Mouse (Mus musculus) embryonic facial prominence, embryonic 11.5 days (tissue): Measurements from ENCODE around the gene Lsamp. TPM values are rescaled to one million over a fixed set of nuclear protein-coding genes. Genes with fewer than 3 reads are reported as not detected.

Source experiments
- ATAC-seq: fragments of 200-750 bp; cut with Nextera tagmentation; replicated peaks from 2 replicates; pipeline ENCODE4 v1.8.0; 2017; ENCODE audit warnings: low read depth; ENCODE audit not compliant: insufficient number of reproducible peaks, low FRiP score, low TSS enrichment
- DNase-seq: peaks from one replicate; pipeline ENCODE4 v3.0.0-alpha.2; 2015; ENCODE audit warnings: low spot score
- H3K27ac ChIP-seq: fragments of 300-500 bp; sonication (generic); replicated peaks from 2 replicates; pipeline ENCODE4 v1.5.1; 2014; ENCODE audit warnings: mild to moderate bottlenecking, low read depth, low read length, control low read depth
- H3K27me3 ChIP-seq: fragments of 300-500 bp; sonication (generic); 2 replicates; pipeline ENCODE4 v1.6.1; 2014; ENCODE audit warnings: mild to moderate bottlenecking, low read length, moderate library complexity, mixed read lengths; ENCODE audit not compliant: control insufficient read depth, insufficient read depth
- H3K36me3 ChIP-seq: fragments of 300-500 bp; sonication (generic); replicated peaks from 2 replicates; pipeline ENCODE4 v1.6.1; 2014; ENCODE audit warnings: low read depth, mild to moderate bottlenecking, low read length, moderate library complexity, mixed read lengths; ENCODE audit not compliant: control insufficient read depth, insufficient read depth
- H3K4me1 ChIP-seq: fragments of 300-500 bp; sonication (generic); 2 replicates; pipeline ENCODE4 v1.6.1; 2014; ENCODE audit warnings: low read length, mixed read lengths; ENCODE audit not compliant: control insufficient read depth, insufficient read depth
- H3K4me2 ChIP-seq: fragments of 300-500 bp; sonication (generic); 2 replicates; pipeline ENCODE4 v1.6.1; 2014; ENCODE audit warnings: low read depth, mild to moderate bottlenecking, control low read depth, low read length, moderate library complexity
- H3K4me3 ChIP-seq: fragments of 300-500 bp; sonication (generic); 2 replicates; pipeline ENCODE4 v1.5.1; 2014; ENCODE audit warnings: low read depth, low read length, control low read depth
- H3K9ac ChIP-seq: fragments of 300-500 bp; sonication (generic); replicated peaks from 2 replicates; pipeline ENCODE4 v1.6.1; 2014; ENCODE audit warnings: mild to moderate bottlenecking, control low read depth, low read length
- H3K9me3 ChIP-seq: fragments of 300-500 bp; sonication (generic); replicated peaks from 2 replicates; pipeline ENCODE4 v1.6.1; 2016; ENCODE audit warnings: mild to moderate bottlenecking, low read length, inconsistent platforms, mixed read lengths; ENCODE audit not compliant: control insufficient read depth
- WGBS: fragments of 180-500 bp; shearing (Covaris S2); extraction: QIAGEN DNeasy Blood & Tissue Kit; methylation state at CpG from one replicate; pipeline ENCODE4 v1.1.7; 2014; 5-methylcytosine and 5-hydroxymethylcytosine counted together
- polyA plus RNA-seq: library from polyadenylated mRNA; unstranded; fragments of >200 nt; fragmentation: Nextera tagmentation; extraction: Ambion mirVana; gene quantifications from 2 replicates; pipeline ENCODE4 v1.2.1, GENCODE M21; 2014

The Lsamp gene
- polyA plus RNA-seq, 1 experiment from 2014 or later: 5.7 TPM

DNA sequence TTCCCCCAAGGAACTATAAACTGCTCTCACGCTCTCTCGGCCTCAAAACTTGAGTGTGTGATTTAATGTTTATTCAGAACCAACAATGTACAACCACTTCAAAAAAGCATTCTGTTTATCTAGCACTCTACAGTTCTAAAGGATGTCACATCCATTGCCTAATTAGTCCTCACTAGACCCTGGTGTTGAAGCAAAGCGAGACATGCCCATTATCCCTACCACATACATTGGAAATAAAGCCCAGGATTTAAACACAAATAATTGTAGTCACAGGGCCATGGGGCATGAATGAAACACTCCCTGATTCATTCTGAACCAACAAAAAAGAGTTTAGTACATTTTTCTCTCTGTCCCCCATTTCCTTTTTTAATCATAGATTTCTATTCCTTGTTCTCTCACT, 1567.0 kb downstream of the Lsamp start:
- H3K36me3 ChIP-seq: no peaks in the 10 kb centered on the region
- H3K27me3 ChIP-seq: no peaks in the 10 kb centered on the region
- no peaks in the 10 kb centered on the region for H3K9me3 ChIP-seq
- no peak overlapping the region for H3K4me3 ChIP-seq
- 72% methylated on average over 3 of the region's 3 CpGs for WGBS
- ATAC-seq (no peak), DNase-seq (no peak)
- H3K9ac ChIP-seq: no peak overlapping the region
- no peak overlapping the region for H3K4me2 ChIP-seq
- H3K4me1 ChIP-seq: no peaks in the 10 kb centered on the region
- H3K27ac ChIP-seq: no peak overlapping the region

DNA sequence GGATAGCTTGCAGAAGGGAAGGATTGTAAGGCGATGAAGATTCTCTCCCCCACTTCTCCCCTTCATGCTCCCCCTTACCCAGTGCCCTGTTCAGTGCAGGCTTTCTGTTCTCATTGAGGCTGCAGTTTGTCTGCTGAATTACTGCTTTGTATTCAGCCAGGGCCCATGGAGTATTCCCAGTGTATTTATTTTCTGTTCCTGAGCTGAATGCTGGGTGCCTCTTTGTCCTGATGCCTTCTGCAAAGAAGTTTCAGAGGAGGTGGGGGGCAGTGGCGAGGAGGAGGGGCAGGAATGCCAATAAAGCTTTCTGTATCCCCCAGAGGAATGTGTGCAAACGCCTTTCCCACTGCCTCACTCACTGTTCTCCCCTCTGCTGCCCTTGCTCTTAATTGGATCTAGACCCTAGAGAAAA, 1567.7 kb downstream of the Lsamp start:
- Histone ChIP-seq H3K27ac (no peak overlapping the region), H3K27me3 (no peaks in the 10 kb centered on the region), H3K4me2 (no peak overlapping the region), H3K4me1 (no peaks in the 10 kb centered on the region), H3K4me3 (no peak overlapping the region), H3K9ac (no peak overlapping the region), H3K9me3 (no peaks in the 10 kb centered on the region), H3K36me3 (no peaks in the 10 kb centered on the region)
- 13% methylated on average over 3 of the region's 3 CpGs for WGBS
- peak; percentile 89 for ATAC-seq
- DNase-seq: peak; percentile 51

DNA sequence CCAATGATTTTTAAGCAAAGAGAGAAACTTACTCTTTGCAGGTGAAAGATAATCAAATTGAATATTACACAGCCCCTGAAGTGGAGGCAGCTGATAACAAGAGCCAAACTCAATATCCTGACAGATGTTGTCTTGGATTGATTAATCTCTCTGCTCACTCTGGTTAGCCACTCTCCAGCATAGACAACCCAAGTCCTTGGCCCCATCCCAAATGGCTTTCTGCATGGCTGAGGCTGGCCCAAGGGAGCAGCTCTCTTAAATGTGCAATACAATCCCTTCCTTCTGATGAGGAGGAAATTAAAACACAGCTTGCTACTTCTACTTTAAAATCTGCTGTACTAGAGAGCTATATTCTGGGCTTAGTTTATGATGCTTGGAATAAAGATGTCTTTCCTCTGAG, 1572.9 kb downstream of the Lsamp start:
- DNase-seq: no peak
- Histone ChIP-seq H3K27me3 (no peaks in the 10 kb centered on the region), H3K4me2 (no peak overlapping the region), H3K9me3 (no peaks in the 10 kb centered on the region), H3K27ac (no peak overlapping the region), H3K9ac (no peak overlapping the region), H3K4me1 (no peaks in the 10 kb centered on the region), H3K36me3 (no peaks in the 10 kb centered on the region), H3K4me3 (no peak overlapping the region)
- ATAC-seq: no peak

DNA sequence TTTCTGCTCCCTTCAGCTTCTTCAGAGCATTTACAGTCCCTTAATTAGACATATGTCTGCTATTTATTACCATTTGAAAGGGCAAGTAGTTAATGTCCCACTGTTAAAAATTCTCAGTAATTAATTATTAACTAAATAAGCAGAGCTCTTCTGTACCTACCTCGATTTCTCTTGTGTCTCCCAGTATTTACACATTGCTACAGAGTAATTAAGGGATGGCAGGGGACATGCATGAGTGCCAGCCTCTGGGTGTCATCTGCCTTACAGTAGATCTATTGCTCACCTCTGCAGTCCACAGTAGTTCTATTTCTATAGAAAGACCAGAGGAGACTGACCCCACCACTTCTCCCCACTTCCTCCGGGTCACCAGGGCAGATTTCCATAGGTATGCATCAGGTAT, 1581.1 kb downstream of the Lsamp start:
- 72% methylated on average over 2 of the region's 2 CpGs for WGBS
- H3K9ac ChIP-seq: no peak overlapping the region
- no peak overlapping the region for H3K27ac ChIP-seq
- H3K4me1 ChIP-seq: no peaks in the 10 kb centered on the region
- no peak overlapping the region for H3K4me2 ChIP-seq
- no peaks in the 10 kb centered on the region for H3K36me3 ChIP-seq
- DNase-seq (no peak), ATAC-seq (no peak)
- no peaks in the 10 kb centered on the region for H3K9me3 ChIP-seq
- H3K27me3 ChIP-seq: no peaks in the 10 kb centered on the region
- no peak overlapping the region for H3K4me3 ChIP-seq

DNA sequence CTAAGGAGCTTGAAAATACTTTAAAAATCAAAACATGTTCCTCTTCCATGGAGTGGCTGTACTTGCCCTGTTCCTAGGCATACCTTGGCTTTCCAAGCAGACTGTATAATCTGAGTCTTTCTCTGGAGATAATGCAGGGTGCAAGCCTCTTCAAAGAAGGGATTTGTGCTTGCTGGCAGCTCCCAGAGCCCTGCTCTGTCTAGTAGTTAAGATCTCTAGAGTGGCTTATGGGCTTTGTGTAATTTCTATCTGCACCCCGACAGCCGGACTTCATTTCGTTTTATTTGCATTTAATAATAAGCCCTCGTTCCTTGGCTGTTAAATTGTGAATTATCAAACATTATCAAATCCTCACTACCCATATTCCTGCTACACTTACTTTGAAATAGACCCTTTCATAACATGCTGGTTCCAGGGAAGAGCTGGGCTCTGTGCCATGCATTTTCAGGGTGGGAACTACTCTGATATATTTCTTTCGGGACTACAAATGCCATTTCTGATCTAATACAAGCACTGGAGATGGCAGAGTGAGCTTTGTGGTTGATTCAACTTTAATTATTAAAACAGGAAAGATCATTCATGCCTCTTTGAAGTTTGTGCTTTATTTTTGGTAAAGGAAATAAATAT, 1604.6 kb downstream of the Lsamp start:
- no peak overlapping the region for H3K4me3 ChIP-seq
- no peaks in the 10 kb centered on the region for H3K9me3 ChIP-seq
- no peaks in the 10 kb centered on the region for H3K4me1 ChIP-seq
- no peaks in the 10 kb centered on the region for H3K27me3 ChIP-seq
- H3K27ac ChIP-seq: no peak overlapping the region
- H3K4me2 ChIP-seq: no peak overlapping the region
- no peak overlapping the region for H3K9ac ChIP-seq
- no peaks in the 10 kb centered on the region for H3K36me3 ChIP-seq
- ATAC-seq: no peak
- 92% methylated on average over 5 of the region's 5 CpGs for WGBS
- no peak for DNase-seq

DNA sequence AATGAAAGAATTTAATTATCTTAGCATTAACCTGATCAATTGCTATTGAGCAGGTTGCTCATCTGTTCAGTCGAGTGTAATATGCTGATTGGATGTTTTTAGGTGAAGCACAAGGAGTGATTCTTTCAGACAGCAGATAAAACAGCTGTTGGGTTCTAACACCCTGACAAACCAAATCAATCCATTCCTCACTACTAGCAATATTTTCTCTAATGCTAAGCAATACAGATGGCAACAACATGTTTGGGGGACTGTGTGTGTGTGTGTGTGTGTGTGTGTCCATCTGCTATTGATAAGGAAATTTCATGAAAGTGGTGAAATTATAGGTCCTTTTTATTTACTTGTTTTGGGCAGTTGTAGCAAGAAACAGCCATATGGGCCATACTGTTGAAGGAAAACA, 1628.1 kb downstream of the Lsamp start:
- DNase-seq: no peak
- 73% methylated on average over 1 of the region's 1 CpGs for WGBS
- no peak for ATAC-seq
- H3K36me3 ChIP-seq: no peaks in the 10 kb centered on the region
- no peaks in the 10 kb centered on the region for H3K27me3 ChIP-seq
- H3K4me2 ChIP-seq: no peak overlapping the region
- no peaks in the 10 kb centered on the region for H3K9me3 ChIP-seq
- no peaks in the 10 kb centered on the region for H3K4me1 ChIP-seq
- H3K4me3 ChIP-seq: no peak overlapping the region
- H3K27ac ChIP-seq: no peak overlapping the region
- H3K9ac ChIP-seq: no peak overlapping the region

DNA sequence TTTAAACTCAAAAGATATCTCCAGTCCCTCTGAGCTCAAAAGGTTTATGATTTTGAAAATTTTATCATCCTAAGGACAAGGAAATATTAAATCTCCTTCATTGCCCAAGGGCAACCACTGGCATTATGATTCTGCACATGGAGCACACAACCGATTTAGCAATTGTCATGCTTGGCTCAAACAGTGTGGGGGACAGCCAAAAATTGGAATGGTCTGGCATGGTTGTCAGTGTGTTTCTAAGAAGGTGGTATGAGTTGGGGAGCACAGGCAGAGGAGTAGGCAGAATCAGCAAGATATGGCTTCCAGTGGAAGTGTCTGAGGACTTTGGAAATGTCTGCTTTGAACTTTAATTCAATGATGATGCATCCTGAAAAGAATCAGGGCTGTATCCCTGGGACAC, 1639.7 kb downstream of the Lsamp start:
- H3K4me2 ChIP-seq: no peak overlapping the region
- 86% methylated on average over 1 of the region's 1 CpGs for WGBS

DNA sequence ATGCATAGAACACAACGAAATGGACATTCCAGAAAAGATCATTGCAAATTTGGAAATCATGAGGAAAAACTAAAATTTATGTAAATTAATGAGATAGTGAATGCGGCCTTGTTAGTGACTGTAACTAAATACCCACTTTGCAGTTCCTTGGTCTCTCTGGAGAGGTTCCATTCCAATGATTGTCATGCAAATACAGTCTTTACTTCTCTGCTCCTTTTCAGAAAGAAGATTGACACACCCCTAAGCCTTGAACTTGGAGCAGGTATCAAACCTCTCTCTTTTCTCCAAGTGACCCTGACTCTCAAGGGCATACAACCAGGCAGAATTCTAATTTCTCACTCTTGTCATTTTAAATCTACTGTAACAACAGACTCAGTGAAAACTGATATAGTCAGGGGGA, 1649.7 kb downstream of the Lsamp start:
- 62% methylated on average over 2 of the region's 2 CpGs for WGBS
- no peak overlapping the region for H3K4me3 ChIP-seq
- no peaks in the 10 kb centered on the region for H3K36me3 ChIP-seq
- H3K27me3 ChIP-seq: no peaks in the 10 kb centered on the region
- no peaks in the 10 kb centered on the region for H3K9me3 ChIP-seq
- ATAC-seq: no peak
- no peak overlapping the region for H3K4me2 ChIP-seq
- no peak overlapping the region for H3K9ac ChIP-seq
- H3K4me1 ChIP-seq: no peaks in the 10 kb centered on the region
- H3K27ac ChIP-seq: no peak overlapping the region
- no peak for DNase-seq

More for the DNA sequence above, 1639.7 kb downstream of the Lsamp start:
- Histone ChIP-seq H3K27ac (no peak overlapping the region), H3K4me1 (no peaks in the 10 kb centered on the region), H3K9me3 (no peaks in the 10 kb centered on the region), H3K4me3 (no peak overlapping the region), H3K27me3 (no peaks in the 10 kb centered on the region), H3K36me3 (no peaks in the 10 kb centered on the region), H3K9ac (no peak overlapping the region)
- no peak for ATAC-seq
- DNase-seq: no peak
